34 mouse cellular contexts compared by ENCODE assay signal in genomic region chr3:108644856-108645255, GRCm38 (mm10).
"Had no signal": no experiment of that assay in that cellular context is flagged by ENCODE, and none has a peak within 500 bp of the region (broad histone marks: within the 10 kb centered on the region; RNA-seq: fewer than 3 reads in every experiment).

No protein-coding gene starts in this region.

- H3K9ac ChIP-seq: heart, embryonic 12.5 days; heart, embryonic 13.5 days; heart, embryonic 15.5 days; hindbrain, embryonic 12.5 days; hindbrain, embryonic 13.5 days; hindbrain, embryonic 15.5 days; intestine, embryonic 15.5 days; kidney, embryonic 15.5 days had no signal

- H3K4me3 ChIP-seq: heart, embryonic 10.5 days; heart, embryonic 12.5 days; heart, embryonic 13.5 days; heart, embryonic 15.5 days; hindbrain, embryonic 10.5 days; hindbrain, embryonic 12.5 days; hindbrain, embryonic 13.5 days; hindbrain, embryonic 15.5 days; intestine, embryonic 15.5 days; kidney, embryonic 15.5 days; layer of hippocampus, adult 2 months; left cerebral cortex, adult 2 months had no signal

- H3K27ac ChIP-seq: heart, embryonic 10.5 days; heart, embryonic 13.5 days; heart, embryonic 15.5 days; hindbrain, embryonic 10.5 days; hindbrain, embryonic 12.5 days; hindbrain, embryonic 13.5 days; hindbrain, embryonic 15.5 days; hindbrain, postnatal 0 days; intestine, embryonic 15.5 days; kidney, embryonic 15.5 days; kidney, postnatal 0 days; layer of hippocampus, adult 2 months; left cerebral cortex, adult 2 months had no signal

- ATAC-seq: hindbrain, embryonic 16.5 days; hindbrain, postnatal 0 days; inflammation-experienced regulatory T-cells, adult 6 months; intestine, embryonic 15.5 days; intestine, embryonic 16.5 days; intestine, postnatal 0 days had no signal

- H3K4me2 ChIP-seq: heart, embryonic 11.5 days; heart, embryonic 12.5 days; heart, embryonic 13.5 days; heart, embryonic 15.5 days; hindbrain, embryonic 12.5 days; hindbrain, embryonic 13.5 days; hindbrain, embryonic 15.5 days; intestine, embryonic 15.5 days; kidney, embryonic 15.5 days had no signal

- H3K4me1 ChIP-seq: heart, embryonic 10.5 days; heart, embryonic 12.5 days; heart, embryonic 13.5 days; heart, embryonic 15.5 days; hindbrain, embryonic 10.5 days; hindbrain, embryonic 12.5 days; hindbrain, embryonic 13.5 days; hindbrain, embryonic 15.5 days; intestine, embryonic 15.5 days; kidney, embryonic 15.5 days had no signal

- H3K9me3 ChIP-seq: heart, embryonic 10.5 days; heart, embryonic 12.5 days; heart, embryonic 13.5 days; heart, embryonic 15.5 days; hindbrain, embryonic 10.5 days; hindbrain, embryonic 12.5 days; hindbrain, embryonic 13.5 days; hindbrain, embryonic 15.5 days; intestine, embryonic 15.5 days; kidney, embryonic 15.5 days had no signal

- H3K27me3 ChIP-seq: heart, embryonic 12.5 days; heart, embryonic 13.5 days; heart, embryonic 15.5 days; hindbrain, embryonic 12.5 days; hindbrain, embryonic 13.5 days; hindbrain, embryonic 15.5 days; intestine, embryonic 15.5 days; kidney, embryonic 15.5 days had no signal

- DNase-seq: heart, postnatal 10 days; heart, postnatal 14 days; heart, postnatal 4 days; kidney, adult 11 months; kidney, adult 18-20 months; kidney, adult 2 months; kidney, adult 8-10 months; kidney, adult 9 months; kidney, postnatal 10 days; kidney, postnatal 14 days; kidney, postnatal 25 days; kidney, postnatal 36 days; kidney, postnatal 4 days; layer of hippocampus, adult 9-11 months; layer of hippocampus, postnatal 36 days had no signal

- H3K36me3 ChIP-seq: heart, embryonic 10.5 days; heart, embryonic 15.5 days; intestine, embryonic 15.5 days had no signal
